Mouse (Mus musculus) C2C12 (cell line): ENCODE data around the gene Gad2.

Source experiments
- CEBPB ChIP-seq: IDR thresholded peaks from one replicate; pipeline ENCODE4 v1.6.1; 2011; ENCODE audit warnings: low read depth, mild to moderate bottlenecking, control low read depth, moderate library complexity
- CTCF ChIP-seq: IDR thresholded peaks from one replicate; pipeline ENCODE4 v1.5.1; 2011; ENCODE audit not compliant: control insufficient read depth, insufficient read depth, insufficient read length
- FOSL1 ChIP-seq: IDR thresholded peaks from one replicate; pipeline ENCODE4 v1.8.0; 2011; ENCODE audit warnings: mild to moderate bottlenecking, low read length; ENCODE audit not compliant: poor library complexity, insufficient read depth, severe bottlenecking
- MAX ChIP-seq: IDR thresholded peaks from one replicate; pipeline ENCODE4 v1.6.1; 2011; ENCODE audit warnings: mild to moderate bottlenecking, control low read depth
- MYOD1 ChIP-seq: IDR thresholded peaks from one replicate; pipeline ENCODE4 v1.6.1; 2011; ENCODE audit warnings: low read depth; ENCODE audit not compliant: control insufficient read depth, insufficient read length
- MYOG ChIP-seq: IDR thresholded peaks from one replicate; pipeline ENCODE4 v1.6.1; 2011; ENCODE audit not compliant: control insufficient read depth, insufficient read length; ENCODE audit errors: extremely low read depth
- USF1 ChIP-seq: IDR thresholded peaks from one replicate; pipeline ENCODE4 v1.6.1; 2011; ENCODE audit warnings: low read depth, mild to moderate bottlenecking, control low read depth, moderate library complexity

- TF ChIP-seq CTCF, result peak; percentile 36
- no peak for TF ChIP-seq MYOD1
- no peak for TF ChIP-seq MYOG
- peak; percentile 11 for TF ChIP-seq MAX
- TF ChIP-seq CEBPB, result no peak
- TF ChIP-seq USF1, result no peak
- TF ChIP-seq FOSL1, result no peak
These were observed 99.8 kb downstream of the Gad2 start for GRCm38 (mm10) chr2:22721522-22722470.
